Mouse (Mus musculus) spleen, postnatal 10 days (tissue): ENCODE data around the gene Tmco4.

ENCODE experiments used
- DNase-seq, 2 experiments: peaks; one replicate each; pipeline ENCODE4 v3.0.0; 2021 to 2022; ENCODE audit warnings: low spot score in 2 of 2

The Tmco4 gene

DNA sequence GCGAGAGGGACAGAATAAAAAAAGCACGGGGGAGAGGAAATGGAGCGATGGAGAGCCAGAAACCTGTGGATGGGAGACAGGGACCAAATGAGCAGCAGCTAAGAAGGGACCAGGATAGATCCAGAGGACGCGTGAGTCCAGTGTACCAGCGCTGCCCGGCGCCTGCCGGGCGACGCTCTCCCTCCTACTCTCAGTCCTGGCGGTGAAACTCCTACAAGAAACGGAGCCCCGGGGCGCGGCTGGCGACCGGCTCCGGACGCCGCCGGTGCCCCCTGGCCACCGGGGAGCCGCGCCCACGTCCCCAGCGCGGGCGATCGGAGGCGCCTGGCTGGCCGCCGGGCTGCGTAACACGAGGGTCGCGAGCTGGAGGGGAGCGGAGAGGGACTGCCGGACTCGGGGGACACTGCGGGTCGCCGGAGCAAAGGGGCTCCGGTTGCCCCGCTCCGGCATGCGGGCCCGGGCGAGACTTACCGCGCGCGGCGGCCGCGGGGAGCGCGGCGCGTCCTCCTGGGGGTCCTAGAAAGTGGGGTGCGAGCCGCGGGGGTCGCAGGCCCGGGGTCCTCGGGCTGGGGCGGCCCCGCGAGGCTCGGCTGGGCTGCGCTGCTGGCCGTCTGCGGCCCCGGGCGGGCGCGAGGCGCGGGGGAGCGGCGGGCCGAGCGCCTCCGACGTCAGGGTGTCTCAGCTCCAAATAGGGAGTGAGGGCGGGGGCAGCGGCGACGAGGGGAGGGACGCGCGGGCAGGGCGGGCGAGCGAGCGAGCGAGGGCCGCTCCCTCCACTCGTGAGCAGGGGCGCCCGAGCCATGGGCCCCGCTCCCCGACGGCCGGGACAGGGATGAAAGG is 119.9 kb downstream of the Tmco4 start, which contains the start of gene Nbl1:
TSS of gene Nbl1 (minus strand) at position 638 of the 840 bp plus-strand sequence.
- no peak for DNase-seq

DNA sequence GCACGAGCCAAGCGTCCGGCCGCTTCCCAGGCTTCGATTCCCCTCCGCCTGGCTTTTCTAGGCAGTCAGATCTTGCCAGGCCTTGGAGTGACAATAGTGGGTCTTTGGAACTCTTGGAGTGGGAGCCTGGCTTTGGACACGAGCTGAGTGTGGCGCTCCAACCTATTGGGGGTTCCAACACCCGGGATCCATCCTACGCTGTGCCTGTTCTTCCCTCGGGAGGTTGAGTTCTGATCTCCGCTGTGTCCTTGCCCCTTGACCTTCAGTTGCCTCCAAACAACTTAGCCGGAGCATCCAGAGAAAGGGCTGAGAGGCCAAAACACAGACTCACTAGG is 120.5 kb downstream of the Tmco4 start:
- DNase-seq, result no peak

DNA sequence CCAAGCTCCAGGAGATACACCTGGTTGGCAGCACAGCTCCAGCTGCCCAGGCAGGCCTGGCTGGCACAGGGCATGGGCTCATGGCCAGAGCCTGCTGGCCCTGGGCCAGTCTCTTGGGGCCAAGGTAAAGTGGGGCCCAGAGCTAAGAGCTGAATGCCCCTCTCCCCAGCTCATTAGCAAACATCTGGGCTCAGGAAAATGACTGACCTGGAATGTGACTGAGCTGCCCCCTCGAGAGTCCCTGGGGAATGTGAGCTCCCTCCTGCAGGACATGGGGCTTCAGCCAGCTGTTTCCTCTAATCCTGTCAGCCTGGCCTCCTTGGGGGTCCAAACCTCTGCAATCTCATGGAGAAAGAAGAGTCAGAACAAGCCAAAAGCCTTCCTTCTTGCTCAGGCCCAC is 122.7 kb downstream of the Tmco4 start:
- no peak for DNase-seq

DNA sequence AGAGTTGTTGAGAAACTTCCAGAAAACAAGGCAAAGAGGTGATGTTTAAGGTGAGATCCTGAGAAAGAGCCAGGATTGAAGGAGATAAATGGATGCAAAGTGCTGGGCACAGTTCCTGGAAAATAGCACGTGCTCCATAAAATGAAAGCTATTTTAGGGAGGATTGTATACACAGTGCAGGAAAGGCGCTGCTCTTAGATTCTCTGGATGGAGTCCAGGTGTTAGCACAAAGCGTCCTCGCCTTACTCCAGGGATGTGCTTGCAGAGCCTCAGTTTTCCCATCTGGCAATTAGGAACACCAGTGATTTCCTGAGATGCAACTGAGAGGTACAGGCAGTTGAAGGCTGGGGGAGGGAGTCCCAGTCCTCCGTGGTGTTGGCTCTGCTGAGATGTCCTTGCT is 123.5 kb downstream of the Tmco4 start:
- DNase-seq, result no peak

DNA sequence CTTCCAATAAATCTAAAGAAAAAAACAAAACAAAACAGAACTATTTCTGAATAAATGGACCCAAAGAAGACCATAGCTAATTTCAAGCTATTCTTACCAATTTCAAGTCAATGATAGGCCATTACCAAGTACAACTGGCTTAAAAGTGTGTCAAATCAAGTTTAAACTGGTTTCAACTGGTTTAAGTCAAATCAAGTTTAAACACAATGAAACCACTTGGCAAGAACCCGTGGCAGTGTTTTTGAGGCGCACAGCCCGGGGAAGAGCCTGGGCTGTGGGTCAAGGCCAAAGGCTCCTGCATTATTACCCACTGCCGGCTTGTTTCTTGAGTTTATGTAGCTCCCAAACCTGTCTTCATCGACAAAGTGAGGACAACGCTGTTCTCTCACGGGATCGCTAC is 127.6 kb downstream of the Tmco4 start:
- DNase-seq, result no peak

DNA sequence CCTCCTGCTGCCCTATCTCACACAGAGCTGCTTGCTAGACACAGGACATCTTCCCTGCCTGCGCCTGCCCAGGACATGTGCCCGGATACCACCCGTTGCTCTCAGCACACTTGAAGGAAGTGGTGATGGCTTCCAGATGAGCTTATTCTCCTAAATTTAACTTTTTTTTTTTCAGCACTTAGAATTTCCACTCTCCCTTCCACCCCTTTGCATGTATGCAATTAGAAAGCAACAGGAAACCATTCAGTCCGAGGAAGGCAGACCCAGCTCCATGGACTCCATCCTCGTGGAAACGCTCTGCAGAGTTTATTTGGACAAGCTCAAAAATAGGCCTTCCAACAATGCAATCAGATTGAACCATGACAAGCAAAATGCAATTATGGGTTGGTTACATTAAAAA is 128.9 kb downstream of the Tmco4 start:
- no peak for DNase-seq

DNA sequence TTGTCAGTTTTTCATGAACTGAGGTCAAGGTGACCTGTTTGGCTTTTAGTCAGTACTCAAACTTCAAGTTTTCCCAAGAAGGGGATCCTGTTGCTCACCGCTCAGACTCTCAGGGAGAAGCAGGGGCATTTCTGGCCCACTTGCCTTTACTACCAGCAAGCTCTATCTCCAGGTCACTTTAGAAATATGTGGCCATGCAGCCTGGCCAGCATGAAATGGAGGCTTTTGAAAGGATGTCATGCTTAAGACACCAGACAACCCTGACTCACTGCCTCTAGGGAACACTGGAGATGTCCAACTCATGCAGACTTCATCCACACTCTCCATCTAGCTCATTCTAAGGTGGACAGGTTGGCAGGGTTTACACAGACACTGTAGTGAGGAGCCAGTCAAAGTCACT is 132.8 kb downstream of the Tmco4 start:
- no peak for DNase-seq
